Mouse (Mus musculus) spleen, postnatal 0 days (tissue): ENCODE measurements around the gene Gm16381. TPM values are rescaled to one million over a fixed set of nuclear protein-coding genes. Genes with fewer than 3 reads are reported as not detected.

Source experiments
- polyA plus RNA-seq: library from polyadenylated mRNA; unstranded; fragments of >200 nt; fragmentation: Nextera tagmentation; extraction: Ambion mirVana; gene quantifications from 2 replicates; pipeline ENCODE4 v1.2.1, GENCODE M21; 2015

Gene Gm16381
- polyA plus RNA-seq: not detected in 2 replicates

GRCm38 (mm10) chr12:87644520-87644919, at the start of gene Gm16381:
Gene Gm16381 (minus strand): TSS chr12:87644620.

GRCm38 (mm10) chr12:87618569-87618968, 25.9 kb downstream of the Gm16381 start, which contains the start of gene Gm4027:
Gene Gm4027 (plus strand): TSS chr12:87618869.

DNA sequence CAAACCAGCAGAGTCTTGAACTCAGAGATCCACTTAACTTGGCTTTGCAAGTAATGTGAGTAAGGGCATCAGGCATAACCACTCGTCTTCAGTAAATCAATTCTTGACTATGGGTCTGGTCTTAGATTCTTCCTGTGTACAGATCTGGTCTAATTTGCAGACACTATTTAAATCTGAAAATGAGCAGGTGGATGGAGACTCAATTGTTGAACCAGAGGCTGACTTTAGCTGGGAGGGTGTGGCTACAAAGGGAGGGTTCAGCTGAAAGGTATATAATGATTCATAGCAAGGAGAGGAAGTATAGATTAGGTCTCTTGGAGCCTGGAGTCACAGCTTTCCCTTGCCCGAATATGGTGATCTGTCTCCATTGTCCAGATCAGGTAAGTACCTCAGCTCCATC, 42.0 kb downstream of the Gm16381 start, which contains the start of gene Oog1:
Gene Oog1 (plus strand): TSS at position 301 of the 400 bp plus-strand sequence.

Other genes starting within 250 kb of the Gm16381 start
- 175 and 197 TPM in 2 replicates for gene Slirp, start 200.7 kb downstream of the Gm16381 start, polyA plus RNA-seq
- gene Alkbh1, start 200.6 kb downstream of the Gm16381 start, polyA plus RNA-seq: 37.2 and 38.7 TPM in 2 replicates
- 79.3 and 80.0 TPM in 2 replicates for gene Snw1, start 172.3 kb downstream of the Gm16381 start, polyA plus RNA-seq
- gene Gm5788, start 149.9 kb downstream of the Gm16381 start, polyA plus RNA-seq: not detected in 2 replicates
- not detected in 2 replicates for gene Gm8300, start 130.3 kb downstream of the Gm16381 start, polyA plus RNA-seq
- not detected in 2 replicates for gene Oog1, start 41.9 kb downstream of the Gm16381 start, polyA plus RNA-seq
- gene Gm4027, start 25.8 kb downstream of the Gm16381 start, polyA plus RNA-seq: not detected in 2 replicates
- not detected in 2 replicates for gene Gm21319, start 131.1 kb upstream of the Gm16381 start, polyA plus RNA-seq
- not detected in 2 replicates for gene Gm21936, start 150.9 kb upstream of the Gm16381 start, polyA plus RNA-seq
- not detected in 2 replicates for gene BB287469, start 172.0 kb upstream of the Gm16381 start, polyA plus RNA-seq
- gene Gm2001, start 197.7 kb upstream of the Gm16381 start, polyA plus RNA-seq: not detected in 2 replicates
- gene Gm2016, start 229.5 kb upstream of the Gm16381 start, polyA plus RNA-seq: not detected in 2 replicates